31 mouse cellular contexts compared by ENCODE assay signal in the genomic region with DNA sequence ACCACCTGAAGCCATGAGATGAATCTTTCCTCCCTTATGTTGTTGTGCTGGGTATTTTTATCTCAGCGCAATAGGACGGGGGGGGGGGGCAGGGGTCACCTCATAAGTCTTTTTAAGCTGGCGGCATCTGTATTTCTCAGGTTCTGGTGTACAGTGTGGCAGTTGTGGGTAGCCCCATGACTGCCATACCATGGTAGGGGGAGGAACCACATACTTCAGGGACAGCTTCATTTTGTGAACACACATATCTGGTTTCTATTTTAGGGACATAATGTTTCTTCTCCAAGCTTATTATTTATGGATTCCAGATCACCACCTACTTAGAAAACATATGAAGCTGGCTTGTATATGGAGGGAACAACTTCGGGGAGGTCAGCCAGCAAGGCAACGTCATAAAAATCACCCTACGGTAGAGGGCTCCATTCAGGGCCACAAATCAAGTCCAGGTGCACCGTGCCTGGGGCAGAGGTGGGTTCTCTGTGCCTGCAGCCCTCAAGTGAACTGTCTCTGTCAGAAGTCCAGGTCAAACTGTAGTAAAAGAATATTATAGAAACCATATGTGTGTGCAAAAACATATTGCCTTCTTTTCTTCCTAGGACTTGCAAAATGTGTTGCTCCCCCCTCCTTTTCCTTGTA.
A peak's percentile ranks its signal among the peaks of the same experiment; 100 is the strongest.
DNase-seq lines count a peak whose midpoint lies in the region; ATAC-seq lines count a peak whose summit lies in the region.
"Had no signal": no experiment of that assay in that cellular context is flagged by ENCODE, and none has a peak within 500 bp of the region (broad histone marks: within the 10 kb centered on the region; RNA-seq: fewer than 3 reads in every experiment).

No protein-coding gene starts in this region.

- DNase-seq in embryo, embryonic 11 days = peak; percentile 56
- DNase-seq in embryo, embryonic 10 days (ENCODE audit: low spot score) = no peak
- peak; percentile 32 for DNase-seq in embryo, embryonic 11.5 days (ENCODE audit: low read depth, low spot score)
- DNase-seq in midbrain, embryonic 10.5 days (ENCODE audit: low spot score) = no peak
- DNase-seq in adipocyte (ENCODE audit: low spot score) = no peak
- DNase-seq: adrenal gland, adult 8-10 months; cerebellum, adult 18-20 months; cerebellum, postnatal 36 days; gastrocnemius, adult 2 months; kidney, adult 18-20 months; kidney, postnatal 4 days; layer of hippocampus, adult 9-11 months; left cerebral cortex, postnatal 4 days; lung, embryonic 14.5 days; lung, postnatal 36 days; right cerebral cortex, postnatal 4 days; thymus, postnatal 36 days had no signal

- no peaks in the 10 kb centered on the region for H3K9me3 ChIP-seq in embryonic facial prominence, embryonic 15.5 days (replicated peaks)
- no peaks in the 10 kb centered on the region for H3K9me3 ChIP-seq in limb, embryonic 13.5 days
- H3K9me3 ChIP-seq in midbrain, embryonic 10.5 days (replicated peaks) = no peaks in the 10 kb centered on the region
- H3K9me3 ChIP-seq: forebrain, embryonic 13.5 days; heart, embryonic 15.5 days; megakaryocyte, embryonic 14.5 days; midbrain, embryonic 15.5 days; neural tube, embryonic 13.5 days; stomach, embryonic 15.5 days had no signal

- 36% methylated on average over 7 of the region's 7 CpGs for WGBS in embryonic facial prominence, embryonic 15.5 days
- WGBS in limb, embryonic 13.5 days = 19% methylated on average over 7 of the region's 7 CpGs
- WGBS in midbrain, embryonic 10.5 days = 89% methylated on average over 7 of the region's 7 CpGs

- H3K4me2 ChIP-seq in embryonic facial prominence, embryonic 15.5 days (replicated peaks) = no peak overlapping the region
- H3K4me2 ChIP-seq in limb, embryonic 13.5 days (replicated peaks) = no peak overlapping the region
- H3K4me2 ChIP-seq: forebrain, embryonic 13.5 days; heart, embryonic 15.5 days; lung, embryonic 14.5 days; midbrain, embryonic 15.5 days; neural tube, embryonic 13.5 days; stomach, embryonic 15.5 days had no signal

- H3K27ac ChIP-seq in embryonic facial prominence, embryonic 15.5 days (replicated peaks) = peak overlapping the region; percentile 3; the same call in 1 of the 2 replicates
- H3K27ac ChIP-seq in limb, embryonic 13.5 days = peak overlapping the region; percentile 44; the same call in 1 of the 2 replicates
- no peak overlapping the region for H3K27ac ChIP-seq in midbrain, embryonic 10.5 days (replicated peaks)
- H3K27ac ChIP-seq: forebrain, embryonic 13.5 days; gastrocnemius, adult 2 months; heart, embryonic 15.5 days; left cerebral cortex, adult 2 months; liver, embryonic 14.5 days; midbrain, embryonic 15.5 days; neural tube, embryonic 13.5 days; stomach, embryonic 15.5 days had no signal

- no peak overlapping the region for H3K9ac ChIP-seq in embryonic facial prominence, embryonic 15.5 days
- no peak overlapping the region for H3K9ac ChIP-seq in limb, embryonic 13.5 days
- H3K9ac ChIP-seq: forebrain, embryonic 13.5 days; heart, embryonic 15.5 days; liver, embryonic 14.5 days; lung, embryonic 14.5 days; midbrain, embryonic 15.5 days; neural tube, embryonic 13.5 days; stomach, embryonic 15.5 days had no signal

- H3K27me3 ChIP-seq in embryonic facial prominence, embryonic 15.5 days = no peaks in the 10 kb centered on the region
- no peaks in the 10 kb centered on the region for H3K27me3 ChIP-seq in limb, embryonic 13.5 days
- H3K27me3 ChIP-seq in midbrain, embryonic 10.5 days (ENCODE audit: low read depth, poor library complexity, severe bottlenecking) = no peaks in the 10 kb centered on the region
- H3K27me3 ChIP-seq: forebrain, embryonic 13.5 days; heart, embryonic 15.5 days; megakaryocyte, embryonic 14.5 days; midbrain, embryonic 15.5 days; neural tube, embryonic 13.5 days; Patski; stomach, embryonic 15.5 days had no signal

- H3K36me3 ChIP-seq in embryonic facial prominence, embryonic 15.5 days = no peaks in the 10 kb centered on the region
- no peaks in the 10 kb centered on the region for H3K36me3 ChIP-seq in limb, embryonic 13.5 days
- no peaks in the 10 kb centered on the region for H3K36me3 ChIP-seq in midbrain, embryonic 10.5 days
- H3K36me3 ChIP-seq: heart, embryonic 15.5 days; midbrain, embryonic 15.5 days; neural tube, embryonic 13.5 days; stomach, embryonic 15.5 days had no signal

- H3K4me3 ChIP-seq in embryonic facial prominence, embryonic 15.5 days (replicated peaks) = no peak overlapping the region
- no peak overlapping the region for H3K4me3 ChIP-seq in limb, embryonic 13.5 days
- no peak overlapping the region for H3K4me3 ChIP-seq in midbrain, embryonic 10.5 days
- H3K4me3 ChIP-seq: erythroblast, embryonic 14.5 days; forebrain, embryonic 13.5 days; gastrocnemius, adult 2 months; heart, embryonic 15.5 days; left cerebral cortex, adult 2 months; megakaryocyte, embryonic 14.5 days; midbrain, embryonic 15.5 days; neural tube, embryonic 13.5 days; stomach, embryonic 15.5 days had no signal

- peaks cover 15% of the 10 kb centered on the region for H3K4me1 ChIP-seq in embryonic facial prominence, embryonic 15.5 days
- H3K4me1 ChIP-seq in limb, embryonic 13.5 days = peaks cover 43% of the 10 kb centered on the region
- peaks cover 9% of the 10 kb centered on the region for H3K4me1 ChIP-seq in midbrain, embryonic 10.5 days
- H3K4me1 ChIP-seq: forebrain, embryonic 13.5 days; heart, embryonic 15.5 days; megakaryocyte, embryonic 14.5 days; midbrain, embryonic 15.5 days; neural tube, embryonic 13.5 days; stomach, embryonic 15.5 days had no signal

- peak; percentile 67 for ATAC-seq in embryonic facial prominence, embryonic 15.5 days (ENCODE audit: insufficient number of reproducible peaks, low FRiP score, low TSS enrichment, low read depth)
- peak; percentile 79 for ATAC-seq in limb, embryonic 13.5 days (ENCODE audit: low FRiP score, low read depth)
- no peak for ATAC-seq in activated CD4-positive, CD25-positive, alpha-beta regulatory T cell, adult 4 months
- ATAC-seq: forebrain, embryonic 13.5 days; inflammation-experienced regulatory T-cells, adult 6 months; midbrain, embryonic 15.5 days; Patski had no signal

Comparison
In these comparisons a context has a peak if more than half of its experiments do, and no peak if none do; other contexts are left out.
1. DNase-seq: peak in embryo, embryonic 11 days (single experiment) and embryo, embryonic 11.5 days (single experiment); none in embryo, embryonic 10 days (single experiment), midbrain, embryonic 10.5 days (single experiment) and adipocyte (single experiment).